Mouse (Mus musculus) heart, adult 2 months (tissue): Measurements from ENCODE around the gene Rhobtb3. TPM values are rescaled to one million over a fixed set of nuclear protein-coding genes. Genes with fewer than 3 reads are reported as not detected.
"Not testable (repeated sequence)": the region's sequence is repeated elsewhere in the genome, so short reads cannot be mapped to it uniquely, and the experiment has no call there.

Experiments used
- DNase-seq, 2 experiments: peaks; one replicate each; pipeline ENCODE4 v3.0.0; 2021
- H3K27ac ChIP-seq: fragments of 200-600 bp; 2 replicates; pipeline ENCODE4 v1.8.1; 2022
- H3K27me3 ChIP-seq: fragments of 200-500 bp; 2 replicates; pipeline ENCODE4 v1.6.1; 2012; ENCODE audit warnings: mild to moderate bottlenecking, low read length, inconsistent platforms, mixed read lengths; ENCODE audit not compliant: control insufficient read depth, insufficient read depth
- H3K36me3 ChIP-seq: fragments of 200-500 bp; 2 replicates; pipeline ENCODE4 v1.6.1; 2012; ENCODE audit warnings: low read length, inconsistent platforms; ENCODE audit not compliant: control insufficient read depth, insufficient read depth
- H3K4me1 ChIP-seq: fragments of 200-500 bp; 2 replicates; pipeline ENCODE4 v1.6.1; 2011; ENCODE audit warnings: low read length; ENCODE audit not compliant: control insufficient read depth, insufficient read depth
- H3K4me3 ChIP-seq: fragments of 200-600 bp; 2 replicates; pipeline ENCODE4 v1.8.1; 2022
- H3K79me2 ChIP-seq: fragments of 200-500 bp; replicated peaks from 2 replicates; pipeline ENCODE4 v1.6.1; 2012; ENCODE audit warnings: mild to moderate bottlenecking, inconsistent platforms, low read length, moderate library complexity, mixed read lengths; ENCODE audit not compliant: control insufficient read depth, insufficient read depth
- H3K9ac ChIP-seq: fragments of 200-500 bp; 2 replicates; pipeline ENCODE4 v1.6.1; 2012; ENCODE audit warnings: low read depth, mild to moderate bottlenecking, control low read depth, inconsistent platforms, low read length, mixed read lengths
- CTCF ChIP-seq: fragments of 200-600 bp; IDR thresholded peaks from 2 replicates; pipeline ENCODE4 v1.8.1; 2022; ENCODE audit warnings: antibody characterized with exemption, mild to moderate bottlenecking, moderate library complexity
- EP300 ChIP-seq: fragments of 200-500 bp; IDR thresholded peaks from 2 replicates; pipeline ENCODE4 v1.6.1; 2011; ENCODE audit warnings: low read depth, low read length, control low read depth; ENCODE audit not compliant: insufficient read depth
- POLR2A ChIP-seq: fragments of 200-500 bp; IDR thresholded peaks from 2 replicates; pipeline ENCODE4 v1.6.1; 2011; ENCODE audit warnings: mild to moderate bottlenecking, low read depth, low read length, control low read depth; ENCODE audit not compliant: insufficient read depth
- WGBS: fragments of 180-500 bp; shearing (Covaris S2); methylation state at CpG from one replicate; pipeline ENCODE4 v1.1.7; 2018; 5-methylcytosine and 5-hydroxymethylcytosine counted together
- intact Hi-C: fragments of 180-260 bp; cut with DNase I; formaldehyde crosslinking; loops from one replicate; pipeline ENCODE4 v1.15.1; 2025
- polyA plus RNA-seq: library from polyadenylated mRNA; depleted of rRNA; stranded (reverse); fragments of >200 nt; gene quantifications from 2 replicates; pipeline ENCODE4 v1.2.3, GENCODE M21; 2012
- total RNA-seq, 2 experiments: library from RNA; stranded (reverse); gene quantifications; 2 replicates each; pipeline ENCODE4 v1.2.3; 2021

The Rhobtb3 gene
- total and polyA plus RNA-seq, 3 experiments: 7.6 to 12.6 (median 11.3) TPM

DNA sequence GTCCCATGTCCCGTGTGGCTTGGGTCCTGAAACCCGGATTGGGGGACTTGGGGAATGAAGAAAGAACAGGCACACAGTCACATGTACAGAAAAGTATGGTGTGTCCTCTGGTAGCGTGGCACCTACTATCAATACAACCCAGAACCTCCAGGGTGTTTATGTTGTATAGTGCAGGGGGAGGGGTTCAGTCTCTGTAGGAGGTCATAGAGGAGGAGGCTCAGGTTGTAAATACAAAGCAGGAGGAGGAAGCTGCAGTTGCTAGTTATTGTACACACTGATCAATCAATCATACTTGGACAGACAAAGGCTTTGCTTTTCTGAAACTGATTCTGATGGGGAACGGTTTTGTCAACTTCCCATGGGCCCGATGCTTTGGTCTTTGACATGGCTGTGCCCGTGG, 112.0 kb downstream of the Rhobtb3 start:
- no peaks in the 10 kb centered on the region for H3K79me2 ChIP-seq
- no peak overlapping the region for H3K27ac ChIP-seq
- intact Hi-C loops: no loop called here
- H3K4me1 ChIP-seq: no peaks in the 10 kb centered on the region
- no peaks in the 10 kb centered on the region for H3K27me3 ChIP-seq
- H3K36me3 ChIP-seq: no peaks in the 10 kb centered on the region
- 82% methylated on average over 6 of the region's 6 CpGs for WGBS
- no peak for DNase-seq
- no peak overlapping the region for H3K4me3 ChIP-seq
- TF ChIP-seq EP300: no peak
- TF ChIP-seq POLR2A: no peak
- no peak for TF ChIP-seq CTCF
- H3K9ac ChIP-seq: no peak overlapping the region

DNA sequence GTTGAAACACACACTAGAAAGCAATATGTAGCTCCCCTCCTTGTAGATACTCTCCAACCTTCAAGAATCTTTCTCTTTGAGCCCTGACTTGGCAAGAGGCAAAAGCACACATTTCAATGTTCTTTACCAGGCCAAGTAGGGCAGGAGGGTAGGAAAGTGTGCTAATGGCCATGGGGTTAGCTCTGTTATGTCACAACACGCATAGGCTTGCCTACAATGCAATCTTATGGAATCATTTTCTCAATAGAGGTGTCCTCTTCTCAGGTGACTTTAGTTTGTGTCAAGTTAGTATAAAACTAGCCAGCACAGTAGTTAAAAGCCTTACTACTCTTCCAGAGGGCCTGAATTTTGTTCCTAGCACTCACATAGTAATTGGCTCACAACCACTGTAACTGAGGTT, 113.0 kb downstream of the Rhobtb3 start:
- TF ChIP-seq CTCF: no peak
- Histone ChIP-seq H3K4me3 (no peak overlapping the region), H3K27me3 (no peaks in the 10 kb centered on the region), H3K9ac (no peak overlapping the region), H3K27ac (no peak overlapping the region), H3K4me1 (no peaks in the 10 kb centered on the region), H3K36me3 (no peaks in the 10 kb centered on the region), H3K79me2 (no peaks in the 10 kb centered on the region)
- no peak for DNase-seq
- 93% methylated on average over 1 of the region's 1 CpGs for WGBS
- intact Hi-C loops: no loop called here

- DNase-seq: no peak
- no peak for TF ChIP-seq CTCF
- no peak for TF ChIP-seq EP300
- TF ChIP-seq POLR2A: no peak
- Histone ChIP-seq H3K4me3 (no peak overlapping the region), H3K9ac (no peak overlapping the region), H3K27ac (no peak overlapping the region), H3K27me3 (no peaks in the 10 kb centered on the region), H3K36me3 (no peaks in the 10 kb centered on the region), H3K79me2 (no peaks in the 10 kb centered on the region), H3K4me1 (no peaks in the 10 kb centered on the region)
- intact Hi-C loops: no loop called here
- 100% methylated on average over 1 of the region's 1 CpGs for WGBS
These were observed 118.3 kb downstream of the Rhobtb3 start for GRCm38 (mm10) chr13:75825388-75825787.

- 67% methylated on average over 5 of the region's 5 CpGs for WGBS
- TF ChIP-seq POLR2A (no peak), EP300 (no peak), CTCF (no peak)
- intact Hi-C loops: no loop called here
- Histone ChIP-seq H3K27ac (no peak overlapping the region), H3K4me1 (no peaks in the 10 kb centered on the region), H3K79me2 (no peaks in the 10 kb centered on the region), H3K9ac (no peak overlapping the region), H3K4me3 (no peak overlapping the region), H3K36me3 (no peaks in the 10 kb centered on the region), H3K27me3 (no peaks in the 10 kb centered on the region)
- no peak for DNase-seq
These were observed 119.0 kb downstream of the Rhobtb3 start for GRCm38 (mm10) chr13:75824611-75825319.

DNA sequence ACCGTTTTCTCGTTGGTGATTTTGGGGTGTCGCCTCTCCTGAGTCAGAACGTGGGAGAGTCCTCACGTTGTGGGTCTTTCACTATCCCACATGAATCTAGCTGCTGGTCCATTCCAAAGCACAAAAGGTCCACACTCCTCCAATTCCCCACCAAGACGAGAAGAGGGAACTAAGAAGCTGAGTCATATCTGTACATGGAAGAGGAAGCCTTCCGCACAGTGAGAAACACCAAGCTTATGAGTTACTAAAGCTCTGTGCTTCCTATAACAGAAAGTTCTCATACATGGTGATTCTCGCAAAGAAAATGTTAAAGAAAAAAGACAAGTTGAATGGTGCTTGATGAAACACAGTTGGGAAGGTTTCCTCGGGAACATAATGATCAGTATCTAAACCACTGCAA, 120.5 kb downstream of the Rhobtb3 start:
- no peaks in the 10 kb centered on the region for H3K4me1 ChIP-seq
- H3K27ac ChIP-seq: no peak overlapping the region
- no peak overlapping the region for H3K4me3 ChIP-seq
- no peak for DNase-seq
- H3K36me3 ChIP-seq: no peaks in the 10 kb centered on the region
- H3K27me3 ChIP-seq: no peaks in the 10 kb centered on the region
- 86% methylated on average over 9 of the region's 9 CpGs for WGBS
- TF ChIP-seq EP300: no peak
- TF ChIP-seq CTCF: no peak
- no peak for TF ChIP-seq POLR2A
- H3K9ac ChIP-seq: no peak overlapping the region
- no peaks in the 10 kb centered on the region for H3K79me2 ChIP-seq
- intact Hi-C loops: no loop called here

- H3K4me3 ChIP-seq, H3K79me2 ChIP-seq, H3K27ac ChIP-seq, H3K4me1 ChIP-seq, intact Hi-C loops, H3K27me3 ChIP-seq, H3K36me3 ChIP-seq, DNase-seq, H3K9ac ChIP-seq: not testable (repeated sequence)
- WGBS: 90% methylated on average over 4 of the region's 4 CpGs
These were observed 121.4 kb downstream of the Rhobtb3 start for GRCm38 (mm10) chr13:75822366-75822765.
